Mouse (Mus musculus) limb, embryonic 12.5 days (tissue): ENCODE results near the gene Eif3j1. TPM values are rescaled to one million over a fixed set of nuclear protein-coding genes. Genes with fewer than 3 reads are reported as not detected.
"Not testable (repeated sequence)": the region's sequence is repeated elsewhere in the genome, so short reads cannot be mapped to it uniquely, and the experiment has no call there.

Source experiments
- ATAC-seq: fragments of 200-750 bp; cut with Nextera tagmentation; 2 replicates; pipeline ENCODE4 v1.8.0; 2017; ENCODE audit warnings: low read depth, moderate TSS enrichment; ENCODE audit not compliant: insufficient number of reproducible peaks, insufficient read depth, low FRiP score, low TSS enrichment
- H3K27ac ChIP-seq: fragments of 300-500 bp; sonication (generic); 2 replicates; pipeline ENCODE4 v1.5.1; 2016; ENCODE audit warnings: mild to moderate bottlenecking, moderate library complexity
- H3K27me3 ChIP-seq: fragments of 300-500 bp; sonication (generic); 2 replicates; pipeline ENCODE4 v1.6.1; 2016; ENCODE audit warnings: mild to moderate bottlenecking, moderate library complexity
- H3K36me3 ChIP-seq: fragments of 300-500 bp; sonication (generic); 2 replicates; pipeline ENCODE4 v1.6.1; 2016; ENCODE audit warnings: mild to moderate bottlenecking, moderate library complexity
- H3K4me1 ChIP-seq: fragments of 300-500 bp; sonication (generic); replicated peaks from 2 replicates; pipeline ENCODE4 v1.6.1; 2016
- H3K4me2 ChIP-seq: fragments of 300-500 bp; sonication (generic); 2 replicates; pipeline ENCODE4 v1.6.1; 2016; ENCODE audit warnings: mild to moderate bottlenecking, moderate library complexity
- H3K4me3 ChIP-seq: fragments of 300-500 bp; sonication (generic); replicated peaks from 2 replicates; pipeline ENCODE4 v1.5.1; 2016; ENCODE audit warnings: mild to moderate bottlenecking
- H3K9ac ChIP-seq: fragments of 300-500 bp; sonication (generic); replicated peaks from 2 replicates; pipeline ENCODE4 v1.6.1; 2016; ENCODE audit warnings: mild to moderate bottlenecking, moderate library complexity
- H3K9me3 ChIP-seq: fragments of 300-500 bp; sonication (generic); 2 replicates; pipeline ENCODE4 v1.6.1; 2016; ENCODE audit warnings: mild to moderate bottlenecking, moderate library complexity
- WGBS: fragments of 180-500 bp; shearing (Covaris S2); methylation state at CpG from one replicate; pipeline ENCODE4 v1.1.7; 2016; 5-methylcytosine and 5-hydroxymethylcytosine counted together
- polyA plus RNA-seq: library from polyadenylated mRNA; unstranded; fragments of >200 nt; fragmentation: Nextera tagmentation; extraction: Ambion mirVana; gene quantifications from 2 replicates; pipeline ENCODE4 v1.2.1, GENCODE M21; 2016

Gene Eif3j1
- polyA plus RNA-seq, 1 experiment from 2014 or later = 12.7 TPM

DNA sequence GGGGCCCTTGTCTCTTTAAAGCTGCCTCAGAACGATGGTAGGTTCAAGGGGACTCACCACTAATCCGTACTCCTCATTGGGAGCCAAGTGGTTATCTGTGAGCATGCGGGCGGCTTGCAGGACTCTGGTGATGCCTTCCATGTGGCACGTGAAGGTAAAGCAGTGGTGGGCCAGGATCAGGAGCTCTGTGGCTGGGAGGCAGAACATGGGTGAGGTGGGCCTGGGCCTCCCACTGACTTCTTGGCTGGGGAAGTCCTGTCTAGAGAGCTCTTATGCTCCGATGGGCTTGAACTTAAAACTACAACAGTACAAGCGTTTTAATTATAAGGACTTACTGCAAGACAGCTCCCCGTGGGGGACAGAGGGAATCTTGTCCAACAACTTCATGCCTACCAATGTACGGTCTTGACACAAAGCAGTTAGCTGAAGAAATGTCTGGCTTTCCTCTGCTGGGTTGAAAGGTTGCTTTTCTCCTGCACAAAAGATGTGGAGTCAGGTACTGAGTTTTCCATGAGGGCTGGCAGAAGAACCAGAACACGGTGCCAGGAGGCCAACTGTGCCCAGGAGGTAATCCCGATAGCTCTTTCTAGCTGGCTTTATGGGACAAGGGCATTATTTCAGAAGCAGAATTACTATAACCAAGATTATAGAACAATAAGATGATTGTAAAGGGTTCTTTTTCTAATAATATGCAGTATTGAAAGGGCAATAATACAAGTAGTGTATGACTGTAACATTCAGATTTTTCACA, 31.2 kb downstream of the Eif3j1 start:
- Histone ChIP-seq H3K27me3 (no peaks in the 10 kb centered on the region), H3K4me2 (no peak overlapping the region), H3K9ac (no peak overlapping the region), H3K4me1 (no peaks in the 10 kb centered on the region), H3K36me3 (peaks cover 63% of the 10 kb centered on the region), H3K4me3 (no peak overlapping the region), H3K27ac (no peak overlapping the region), H3K9me3 (no peaks in the 10 kb centered on the region)
- WGBS = 93% methylated on average over 11 of the region's 11 CpGs
- ATAC-seq = no peak

GRCm38 (mm10) chr2:122065200-122065969, 37.0 kb downstream of the Eif3j1 start:
- no peak for ATAC-seq
- Histone ChIP-seq H3K27ac (no peak overlapping the region), H3K4me1 (no peaks in the 10 kb centered on the region), H3K4me2 (no peak overlapping the region), H3K4me3 (no peak overlapping the region), H3K36me3 (peaks cover 59% of the 10 kb centered on the region), H3K9me3 (no peaks in the 10 kb centered on the region), H3K9ac (no peak overlapping the region), H3K27me3 (no peaks in the 10 kb centered on the region)
- WGBS = 48% methylated on average over 14 of the region's 14 CpGs

DNA sequence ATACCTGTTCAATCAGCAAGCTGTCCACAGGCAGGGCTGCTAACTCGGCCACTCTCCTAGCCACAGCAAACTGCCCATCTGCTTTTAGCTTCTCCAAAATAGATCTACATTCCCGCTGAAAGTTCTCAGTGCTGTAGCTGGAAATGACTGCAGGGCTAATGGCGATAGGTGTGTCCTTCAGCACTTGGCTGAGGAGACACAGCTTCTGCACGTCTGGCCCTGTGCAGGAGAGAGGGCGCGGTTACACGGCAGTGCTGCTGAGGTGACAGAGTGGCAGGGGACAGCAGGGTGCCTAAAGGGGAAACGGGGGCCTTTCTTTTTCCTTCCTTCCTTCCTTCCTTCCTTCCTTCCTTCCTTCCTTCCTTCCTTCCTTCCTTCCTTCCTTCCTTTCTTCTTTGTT, 37.9 kb downstream of the Eif3j1 start:
- Histone ChIP-seq H3K9me3 (no peaks in the 10 kb centered on the region), H3K27me3 (no peaks in the 10 kb centered on the region), H3K27ac (no peak overlapping the region), H3K9ac (no peak overlapping the region), H3K36me3 (peaks cover 62% of the 10 kb centered on the region), H3K4me3 (no peak overlapping the region), H3K4me1 (no peaks in the 10 kb centered on the region), H3K4me2 (no peak overlapping the region)
- ATAC-seq = no peak
- WGBS = 61% methylated on average over 8 of the region's 8 CpGs

DNA sequence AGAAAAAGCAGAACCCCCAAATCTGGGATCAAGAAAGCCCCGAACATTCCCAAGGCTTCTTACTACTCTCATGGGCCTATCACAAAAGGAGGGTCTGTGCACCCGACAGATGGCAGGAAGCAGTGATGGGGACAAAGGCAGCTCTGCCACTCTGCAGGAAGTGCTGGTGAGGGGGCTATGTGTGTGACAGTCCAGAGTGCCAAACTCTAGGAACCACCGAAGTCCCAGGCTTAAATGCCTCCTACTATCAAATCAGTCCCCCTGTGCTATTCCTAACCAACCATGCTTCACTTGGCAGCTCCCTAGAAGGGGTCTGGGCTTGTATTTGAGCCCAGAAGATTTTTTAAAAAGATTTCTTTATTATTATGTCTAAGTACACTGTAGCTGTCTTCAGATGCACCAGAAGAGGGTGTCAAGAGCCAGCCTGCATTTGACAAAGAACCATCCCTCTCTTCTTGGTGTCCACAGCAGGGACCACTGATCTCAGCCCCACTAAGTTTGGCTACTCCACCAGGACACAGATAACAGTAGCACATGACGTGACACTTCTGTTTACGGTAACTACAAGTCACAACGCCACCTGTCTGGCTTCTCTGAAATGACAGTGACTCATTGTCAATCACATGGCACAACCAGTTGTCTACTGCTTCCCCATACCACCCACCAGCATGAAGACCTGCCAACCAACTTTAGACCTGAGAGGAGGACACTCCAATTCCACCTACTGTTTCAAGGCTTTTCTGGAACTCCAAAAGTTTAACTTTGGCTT, 41.0 kb downstream of the Eif3j1 start:
- 92% methylated on average over 6 of the region's 6 CpGs for WGBS
- Histone ChIP-seq H3K9ac (no peak overlapping the region), H3K27ac (no peak overlapping the region), H3K4me3 (no peak overlapping the region), H3K36me3 (peaks cover 64% of the 10 kb centered on the region), H3K27me3 (no peaks in the 10 kb centered on the region), H3K9me3 (no peaks in the 10 kb centered on the region), H3K4me2 (no peak overlapping the region), H3K4me1 (no peaks in the 10 kb centered on the region)
- ATAC-seq = no peak

DNA sequence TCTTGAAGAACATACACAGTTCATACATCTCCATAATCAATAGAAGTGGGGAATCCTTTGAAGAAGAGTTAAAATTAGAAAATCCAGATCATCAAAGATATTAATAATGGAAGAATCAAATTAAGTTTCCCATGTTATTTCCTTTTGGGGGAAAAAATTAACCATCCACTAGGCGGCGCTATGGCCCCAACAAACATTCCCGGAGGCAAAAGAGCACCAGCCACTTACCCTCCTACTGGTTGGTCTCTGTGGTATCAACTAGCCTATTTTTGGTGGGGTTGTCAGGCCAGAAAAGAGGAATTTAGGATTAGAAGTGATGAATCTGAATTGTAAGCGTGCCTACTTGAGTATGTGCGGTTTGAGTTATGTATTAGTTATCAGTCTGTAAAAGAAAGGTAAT, 41.6 kb downstream of the Eif3j1 start:
- no peaks in the 10 kb centered on the region for H3K27me3 ChIP-seq
- no peaks in the 10 kb centered on the region for H3K4me1 ChIP-seq
- no peak overlapping the region for H3K27ac ChIP-seq
- no peak for ATAC-seq
- no peaks in the 10 kb centered on the region for H3K9me3 ChIP-seq
- H3K9ac ChIP-seq = no peak overlapping the region
- no peak overlapping the region for H3K4me3 ChIP-seq
- no peak overlapping the region for H3K4me2 ChIP-seq
- peaks cover 64% of the 10 kb centered on the region for H3K36me3 ChIP-seq
- 42% methylated on average over 5 of the region's 5 CpGs for WGBS

DNA sequence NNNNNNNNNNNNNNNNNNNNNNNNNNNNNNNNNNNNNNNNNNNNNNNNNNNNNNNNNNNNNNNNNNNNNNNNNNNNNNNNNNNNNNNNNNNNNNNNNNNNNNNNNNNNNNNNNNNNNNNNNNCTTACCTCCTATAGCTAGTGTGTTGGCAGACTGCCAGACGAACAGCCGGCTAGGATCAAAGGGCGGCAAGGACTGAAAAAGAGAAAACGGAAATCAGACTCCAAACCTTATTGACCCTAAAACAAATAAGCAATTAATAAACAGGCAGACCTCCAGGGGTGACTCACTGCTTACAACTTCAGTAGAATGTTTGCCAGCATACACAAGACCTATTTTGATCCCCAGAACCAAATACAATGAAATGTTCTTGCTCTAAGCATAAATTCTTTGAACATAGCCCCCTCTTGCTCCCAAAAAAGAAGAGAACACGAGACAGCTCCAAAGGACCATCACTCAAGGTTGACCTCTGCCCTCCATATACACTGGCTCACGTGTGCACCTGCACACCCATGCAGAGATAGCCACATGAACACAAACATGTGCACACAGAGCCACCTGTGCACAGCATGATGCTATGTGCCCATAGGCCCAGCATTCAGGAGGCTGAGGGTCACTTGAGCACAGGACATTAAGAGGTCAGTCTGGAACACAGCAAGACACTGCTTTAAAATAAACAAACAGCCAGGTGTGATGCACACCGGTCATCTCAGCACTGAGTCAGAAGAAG, 53.5 kb downstream of the Eif3j1 start:
- WGBS = 35% methylated on average over 7 of the region's 7 CpGs
- H3K4me3 ChIP-seq = no peak overlapping the region
- no peak overlapping the region for H3K27ac ChIP-seq

DNA sequence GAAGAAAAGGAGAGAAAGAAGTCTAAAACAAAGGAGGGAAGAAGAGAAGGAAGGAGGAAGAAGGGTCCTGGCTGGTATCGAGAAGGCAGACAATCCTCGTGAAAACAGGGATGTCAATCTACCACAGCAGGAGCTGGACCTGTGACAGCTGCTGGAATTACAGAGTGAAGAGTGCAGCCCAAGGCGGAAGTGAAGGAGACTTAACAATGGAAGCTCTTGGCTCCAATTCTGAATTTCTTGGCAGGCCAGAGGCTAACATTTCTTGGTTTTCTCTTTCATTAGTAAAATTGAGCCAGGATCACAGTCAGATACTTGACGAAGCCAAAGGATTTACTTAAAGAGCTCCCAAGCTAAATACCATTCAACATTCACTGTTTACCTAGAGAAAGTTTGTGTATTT, 58.1 kb downstream of the Eif3j1 start:
- Histone ChIP-seq H3K4me1 (peaks cover 4% of the 10 kb centered on the region), H3K9ac (no peak overlapping the region), H3K9me3 (no peaks in the 10 kb centered on the region), H3K36me3 (peaks cover 84% of the 10 kb centered on the region), H3K27ac (no peak overlapping the region), H3K4me2 (no peak overlapping the region), H3K27me3 (no peaks in the 10 kb centered on the region), H3K4me3 (no peak overlapping the region)
- 86% methylated on average over 4 of the region's 4 CpGs for WGBS
- ATAC-seq = no peak

More for the DNA sequence above, 53.5 kb downstream of the Eif3j1 start:
- Histone ChIP-seq H3K9me3 (no peaks in the 10 kb centered on the region), H3K9ac (no peak overlapping the region), H3K36me3 (peaks cover 80% of the 10 kb centered on the region), H3K27me3 (no peaks in the 10 kb centered on the region), H3K4me1 (peaks cover 4% of the 10 kb centered on the region), H3K4me2 (no peak overlapping the region)
- ATAC-seq = peak; percentile 58

- Histone ChIP-seq H3K4me3 (no peak overlapping the region), H3K27ac (no peak overlapping the region), H3K9ac (no peak overlapping the region), H3K27me3 (no peaks in the 10 kb centered on the region), H3K4me2 (no peak overlapping the region), H3K36me3 (peaks cover 89% of the 10 kb centered on the region), H3K4me1 (no peaks in the 10 kb centered on the region), H3K9me3 (no peaks in the 10 kb centered on the region)
- 86% methylated on average over 4 of the region's 4 CpGs for WGBS
- ATAC-seq = no peak
Observed at GRCm38 (mm10) chr2:122093844-122094243, 65.5 kb downstream of the Eif3j1 start.

- not testable (repeated sequence) for H3K4me1 ChIP-seq, ATAC-seq, H3K4me2 ChIP-seq, H3K27me3 ChIP-seq, H3K9ac ChIP-seq, H3K4me3 ChIP-seq, H3K9me3 ChIP-seq, H3K27ac ChIP-seq
- WGBS = 80% methylated on average over 5 of the region's 5 CpGs
- H3K36me3 ChIP-seq = peaks cover 90% of the 10 kb centered on the region
Observed at GRCm38 (mm10) chr2:122097686-122098085, 69.3 kb downstream of the Eif3j1 start.

DNA sequence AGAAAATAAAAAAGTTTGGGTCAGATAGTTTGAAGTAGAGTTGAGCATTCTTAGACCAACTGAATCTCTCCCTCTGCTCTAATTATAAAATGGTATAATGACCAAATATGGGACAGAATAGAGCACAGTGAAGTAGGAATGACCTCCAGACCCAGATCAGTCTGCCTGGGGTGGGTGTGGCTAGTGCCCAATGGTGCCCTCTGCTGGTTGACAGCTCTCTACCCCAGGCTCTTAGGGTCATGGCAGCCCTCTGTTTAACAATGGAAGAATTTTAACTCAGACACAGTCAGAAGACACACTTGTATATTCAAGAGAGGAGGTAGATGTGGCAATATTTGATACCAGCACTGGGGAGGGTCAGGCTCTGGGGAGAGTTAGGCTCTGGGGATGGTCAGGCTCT, 73.7 kb downstream of the Eif3j1 start:
- Histone ChIP-seq H3K27ac (no peak overlapping the region), H3K4me1 (no peaks in the 10 kb centered on the region), H3K27me3 (no peaks in the 10 kb centered on the region), H3K9me3 (no peaks in the 10 kb centered on the region), H3K4me2 (no peak overlapping the region), H3K36me3 (peaks cover 88% of the 10 kb centered on the region), H3K9ac (no peak overlapping the region), H3K4me3 (no peak overlapping the region)
- no peak for ATAC-seq
